Mouse (Mus musculus): Measurements from ENCODE around the gene Slc22a12.
A peak's percentile ranks its signal among the peaks of the same experiment; 100 is the strongest.

Gene Slc22a12

GRCm38 (mm10) chr19:6514940-6515339 is 27.9 kb downstream of the Slc22a12 start:
- DNase-seq: no peak

GRCm38 (mm10) chr19:6513389-6514139 is 29.3 kb downstream of the Slc22a12 start:
- DNase-seq: no peak

GRCm38 (mm10) chr19:6510546-6510945 is 32.3 kb downstream of the Slc22a12 start:
- DNase-seq: no peak

GRCm38 (mm10) chr19:6509881-6510280 is 33.0 kb downstream of the Slc22a12 start:
- DNase-seq: no peak

- DNase-seq: no peak
These were observed 35.4 kb downstream of the Slc22a12 start for GRCm38 (mm10) chr19:6507393-6507792.

- no peak for DNase-seq
These were observed 38.2 kb downstream of the Slc22a12 start for GRCm38 (mm10) chr19:6504656-6505045.

GRCm38 (mm10) chr19:6503926-6504655 is 38.7 kb downstream of the Slc22a12 start:
- DNase-seq: peak; percentile 76

- DNase-seq: no peak
These were observed 40.1 kb downstream of the Slc22a12 start for GRCm38 (mm10) chr19:6502543-6503319.

- DNase-seq: peak; percentile 87
These were observed 40.7 kb downstream of the Slc22a12 start for GRCm38 (mm10) chr19:6502035-6502541.

- DNase-seq: no peak
These were observed 42.2 kb downstream of the Slc22a12 start for GRCm38 (mm10) chr19:6500636-6501025.

GRCm38 (mm10) chr19:6499860-6500635 is 42.8 kb downstream of the Slc22a12 start:
- no peak for DNase-seq

GRCm38 (mm10) chr19:6498350-6499131 is 44.3 kb downstream of the Slc22a12 start:
- no peak for DNase-seq

- no peak for DNase-seq
These were observed 45.0 kb downstream of the Slc22a12 start for GRCm38 (mm10) chr19:6497803-6498202.

- DNase-seq: peak; percentile 80
These were observed 45.6 kb downstream of the Slc22a12 start for GRCm38 (mm10) chr19:6497150-6497801.

- no peak for DNase-seq
These were observed 46.2 kb downstream of the Slc22a12 start for GRCm38 (mm10) chr19:6496462-6497149.

GRCm38 (mm10) chr19:6495714-6496113 is 47.1 kb downstream of the Slc22a12 start:
- DNase-seq: no peak

- no peak for DNase-seq
These were observed 48.2 kb downstream of the Slc22a12 start for GRCm38 (mm10) chr19:6494504-6495170.

GRCm38 (mm10) chr19:6494032-6494431 is 48.8 kb downstream of the Slc22a12 start:
- no peak for DNase-seq

GRCm38 (mm10) chr19:6493219-6493618 is 49.6 kb downstream of the Slc22a12 start:
- DNase-seq: no peak

- peak; percentile 74 for DNase-seq
These were observed 50.7 kb downstream of the Slc22a12 start for GRCm38 (mm10) chr19:6492124-6492523.

All from right cerebral cortex, postnatal 25 days (tissue).